Mouse (Mus musculus) MEL (cell line): ENCODE data around the gene Lifr. TPM values are rescaled to one million over a fixed set of nuclear protein-coding genes. Genes with fewer than 3 reads are reported as not detected.

Experiments
- DNase-seq: peaks from one replicate; pipeline ENCODE4 v3.0.0; 2011; ENCODE audit warnings: low read depth, low spot score
- H3K27ac ChIP-seq: 2 replicates; pipeline ENCODE4 v1.5.1; 2012; ENCODE audit warnings: low read depth, mild to moderate bottlenecking, control low read depth, low read length, moderate library complexity; ENCODE audit not compliant: control insufficient read depth
- H3K27me3 ChIP-seq, 2 experiments: fragments of 150-350 bp in 1 of 2; sonication (generic) in 1 of 2; 2 replicates each; pipeline ENCODE4 v1.6.1; 2012; ENCODE audit warnings: low read length in 2 of 2, mild to moderate bottlenecking in 2 of 2, improper control_type of control experiment in 1 of 2, moderate library complexity in 1 of 2; ENCODE audit not compliant: insufficient read depth in 2 of 2, control insufficient read depth in 1 of 2
- H3K36me3 ChIP-seq, 2 experiments: 2 replicates each; pipeline ENCODE4 v1.6.1; 2012 to 2014; ENCODE audit warnings: low read length in 2 of 2, improper control_type of control experiment in 1 of 2, inconsistent platforms in 1 of 2, mild to moderate bottlenecking in 1 of 2; ENCODE audit not compliant: insufficient read depth in 2 of 2, control insufficient read depth in 1 of 2
- H3K4me1 ChIP-seq, 2 experiments: fragments of 150-350 bp in 1 of 2; sonication (generic) in 1 of 2; 2 replicates each; pipeline ENCODE4 v1.6.1; 2012; ENCODE audit warnings: low read length in 2 of 2, improper control_type of control experiment in 1 of 2, mild to moderate bottlenecking in 1 of 2; ENCODE audit not compliant: insufficient read depth in 2 of 2, control insufficient read depth in 1 of 2
- H3K4me3 ChIP-seq, 2 experiments: fragments of 150-350 bp in 1 of 2; sonication (generic) in 1 of 2; 2 replicates each; pipeline ENCODE4 v1.5.1; 2012; ENCODE audit warnings: low read depth in 2 of 2, low read length in 2 of 2, mild to moderate bottlenecking in 2 of 2, moderate library complexity in 2 of 2, control low read depth in 1 of 2, improper control_type of control experiment in 1 of 2; ENCODE audit not compliant: control insufficient read depth in 1 of 2, insufficient read depth in 1 of 2
- H3K79me2 ChIP-seq: 2 replicates; pipeline ENCODE4 v1.6.1; 2012; ENCODE audit warnings: mild to moderate bottlenecking, low read length, moderate library complexity; ENCODE audit not compliant: control insufficient read depth, poor library complexity, insufficient read depth
- H3K9ac ChIP-seq: 2 replicates; pipeline ENCODE4 v1.6.1; 2012; ENCODE audit warnings: low read depth, mild to moderate bottlenecking, control low read depth, low read length, moderate library complexity; ENCODE audit not compliant: control insufficient read depth, poor library complexity, severe bottlenecking
- H3K9me3 ChIP-seq: fragments of 150-350 bp; sonication (generic); replicated peaks from 2 replicates; pipeline ENCODE4 v1.6.1; 2012; ENCODE audit warnings: mild to moderate bottlenecking, low read length, improper control_type of control experiment, moderate library complexity; ENCODE audit not compliant: insufficient read depth
- BHLHE40 ChIP-seq: IDR thresholded peaks from 2 replicates; pipeline ENCODE4 v1.6.1; 2012; ENCODE audit warnings: low read depth, mild to moderate bottlenecking, inconsistent platforms, low read length, improper control_type of control experiment, borderline replicate concordance
- CHD1 ChIP-seq: IDR thresholded peaks from 2 replicates; pipeline ENCODE4 v1.6.1; 2012; ENCODE audit warnings: low read depth, mild to moderate bottlenecking, inconsistent platforms, low read length, improper control_type of control experiment
- CHD2 ChIP-seq: IDR thresholded peaks from 2 replicates; pipeline ENCODE4 v1.6.1; 2011; ENCODE audit warnings: low read length, improper control_type of control experiment
- CTCF ChIP-seq, 3 experiments: IDR thresholded peaks in 2 of 3; conservative IDR thresholded peaks in 1 of 3; 2 replicates each; pipeline ENCODE4 v1.5.1; 2011 to 2012; ENCODE audit warnings: low read length in 3 of 3, low read depth in 2 of 3, mild to moderate bottlenecking in 2 of 3, improper control_type of control experiment in 1 of 3, inconsistent platforms in 1 of 3, mixed read lengths in 1 of 3, moderate library complexity in 1 of 3; ENCODE audit not compliant: control insufficient read depth in 1 of 3, insufficient read depth in 1 of 3, poor library complexity in 1 of 3, severe bottlenecking in 1 of 3
- EP300 ChIP-seq, 2 experiments: IDR thresholded peaks; 2 replicates each; pipeline ENCODE4 v1.6.1; 2011; ENCODE audit warnings: improper control_type of control experiment in 2 of 2, low read length in 2 of 2, low read depth in 1 of 2, mild to moderate bottlenecking in 1 of 2
- GATA1 ChIP-seq: IDR thresholded peaks from 2 replicates; pipeline ENCODE4 v1.6.1; 2011; ENCODE audit warnings: low read depth, low read length, improper control_type of control experiment
- HCFC1 ChIP-seq: IDR thresholded peaks from 2 replicates; pipeline ENCODE4 v1.6.1; 2012; ENCODE audit warnings: low read depth, mild to moderate bottlenecking, inconsistent platforms, low read length, improper control_type of control experiment, moderate library complexity
- JUND ChIP-seq: IDR thresholded peaks from 2 replicates; pipeline ENCODE4 v1.6.1; 2011; ENCODE audit warnings: low read depth, mild to moderate bottlenecking, improper control_type of control experiment, low read length
- KAT2A ChIP-seq: conservative IDR thresholded peaks from 2 replicates; pipeline ENCODE4 v1.6.1; 2012; ENCODE audit warnings: low read depth, low read length, improper control_type of control experiment, inconsistent platforms
- MAX ChIP-seq: IDR thresholded peaks from 2 replicates; pipeline ENCODE4 v1.6.1; 2011; ENCODE audit warnings: low read length, improper control_type of control experiment
- MEF2A ChIP-seq: IDR thresholded peaks from 2 replicates; pipeline ENCODE4 v1.6.1; 2014; ENCODE audit warnings: low read depth, mild to moderate bottlenecking, inconsistent platforms, low read length, improper control_type of control experiment; ENCODE audit not compliant: poor library complexity, insufficient replicate concordance, severe bottlenecking; ENCODE audit errors: extremely low read depth
- MYC ChIP-seq: IDR thresholded peaks from 2 replicates; pipeline ENCODE4 v1.6.1; 2011; ENCODE audit warnings: low read depth, mild to moderate bottlenecking, low read length, improper control_type of control experiment, moderate library complexity
- POLR2AphosphoS2 ChIP-seq: IDR thresholded peaks from 2 replicates; pipeline ENCODE4 v1.6.1; 2011; ENCODE audit warnings: low read length, improper control_type of control experiment
- SMC3 ChIP-seq: IDR thresholded peaks from 2 replicates; pipeline ENCODE4 v1.6.1; 2011; ENCODE audit warnings: low read depth, low read length, improper control_type of control experiment
- TAL1 ChIP-seq: IDR thresholded peaks from 2 replicates; pipeline ENCODE4 v1.6.1; 2012; ENCODE audit warnings: mild to moderate bottlenecking, inconsistent platforms, low read length, moderate library complexity, mixed read lengths
- TBP ChIP-seq: IDR thresholded peaks from 2 replicates; pipeline ENCODE4 v1.8.0; 2011; ENCODE audit warnings: low read depth, low read length, improper control_type of control experiment
- USF1 ChIP-seq: IDR thresholded peaks from 2 replicates; pipeline ENCODE4 v1.6.1; 2014; ENCODE audit warnings: low read depth, mild to moderate bottlenecking, inconsistent platforms, low read length, improper control_type of control experiment, moderate library complexity
- ZC3H11A ChIP-seq: IDR thresholded peaks from 2 replicates; pipeline ENCODE4 v1.6.1; 2012; ENCODE audit warnings: low read depth, mild to moderate bottlenecking, inconsistent platforms, low read length, improper control_type of control experiment
- ZKSCAN1 ChIP-seq: IDR thresholded peaks from 2 replicates; pipeline ENCODE4 v1.6.1; 2012; ENCODE audit warnings: low read depth, mild to moderate bottlenecking, inconsistent platforms, low read length, improper control_type of control experiment, moderate library complexity
- ZMIZ1 ChIP-seq: IDR thresholded peaks from 2 replicates; pipeline ENCODE4 v1.6.1; 2012; ENCODE audit warnings: low read depth, mild to moderate bottlenecking, inconsistent platforms, low read length, improper control_type of control experiment, moderate library complexity
- polyA plus RNA-seq, 2 experiments: library from polyadenylated mRNA; stranded (reverse) in 1 of 2; unstranded in 1 of 2; fragments of >175 nt in 1 of 2; fragments of >200 nt in 1 of 2; gene quantifications; 2 replicates each; pipeline versions ENCODE4 v1.2.1 to v1.2.4; 2012; ENCODE audit warnings: low replicate concordance in 2 of 2, low read depth in 1 of 2; ENCODE audit not compliant: insufficient read length in 2 of 2, insufficient read depth in 1 of 2, missing spikeins in 1 of 2
- total RNA-seq: library from RNA; depleted of rRNA; stranded (reverse); fragments of 300-350 nt; gene quantifications from 2 replicates; pipeline ENCODE4 v1.2.3, GENCODE M21; 2012

The Lifr gene
- total and polyA plus RNA-seq, 3 experiments = not detected

- Histone ChIP-seq H3K27ac (no peak overlapping the region), H3K4me3 (no peak overlapping the region), H3K4me1 (no peaks in the 10 kb centered on the region), H3K9ac (no peak overlapping the region), H3K27me3 (no peaks in the 10 kb centered on the region), H3K9me3 (no peaks in the 10 kb centered on the region), H3K36me3 (no peaks in the 10 kb centered on the region), H3K79me2 (no peaks in the 10 kb centered on the region)
- TF ChIP-seq CTCF (IDR thresholded peaks at IDR 0.05 in 2 of 3, conservative IDR thresholded peaks at IDR 0.05 in 1 of 3; ENCODE audit: control insufficient read depth in 1 of 3, insufficient read depth in 1 of 3, low read depth in 2 of 3, low read length in 3 of 3, poor library complexity in 1 of 3, severe bottlenecking in 1 of 3) (no peak), BHLHE40 (no peak), TAL1 (no peak), ZMIZ1 (no peak), CHD1 (no peak), ZC3H11A (no peak), ZKSCAN1 (no peak), MYC (no peak), CHD2 (no peak), MEF2A (no peak), MAX (no peak), USF1 (no peak), JUND (no peak)
- no peak for DNase-seq
Measured at GRCm38 (mm10) chr15:7108160-7108559, 17.7 kb downstream of the Lifr start.

DNA sequence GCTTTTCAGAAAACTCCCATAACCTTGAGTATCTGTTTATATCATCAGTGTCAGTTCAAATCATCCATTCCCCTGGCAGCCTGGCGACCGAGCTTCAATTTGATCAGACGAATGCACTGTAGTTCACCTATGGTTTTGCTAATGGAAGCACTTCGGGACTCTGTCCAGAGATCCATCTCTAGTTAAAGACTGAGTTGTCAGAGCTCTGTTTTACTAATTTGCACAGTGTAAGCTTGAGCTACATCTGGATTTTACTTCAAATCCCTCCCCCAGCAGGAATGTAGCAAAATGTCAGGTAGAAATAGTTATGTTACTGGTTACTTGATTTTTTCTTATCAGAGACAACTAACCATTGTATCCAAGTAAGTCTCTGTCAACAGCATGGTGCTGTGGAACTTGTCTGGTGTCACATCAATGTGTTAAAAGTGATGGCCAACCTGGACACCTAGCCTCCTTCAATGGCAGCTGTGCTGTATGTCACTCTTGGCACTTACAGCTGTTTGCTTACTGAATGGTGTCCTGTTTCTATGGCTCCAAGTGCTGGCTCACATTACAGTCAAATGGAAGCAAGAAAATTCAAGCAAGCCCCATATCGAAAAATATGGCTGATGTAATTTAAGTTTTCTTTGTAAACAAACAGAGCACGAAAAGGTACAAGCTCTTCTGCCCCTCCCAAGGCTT, 22.0 kb downstream of the Lifr start:
- Histone ChIP-seq H3K4me1 (peaks cover 0 to 3% of the 10 kb centered on the region in 2 experiments; a peak in 1 of 4 replicates), H3K27ac (no peak overlapping the region), H3K4me3 (no peak overlapping the region), H3K9ac (no peak overlapping the region), H3K9me3 (no peaks in the 10 kb centered on the region), H3K79me2 (no peaks in the 10 kb centered on the region), H3K36me3 (peaks cover 0 to 2% of the 10 kb centered on the region in 2 experiments; a peak in 1 of 4 replicates), H3K27me3 (no peaks in the 10 kb centered on the region)
- no peak for TF ChIP-seq SMC3
- TF ChIP-seq TAL1 = no peak
- no peak for DNase-seq

- Histone ChIP-seq H3K9ac (no peak overlapping the region), H3K36me3 (peaks cover 0 to 2% of the 10 kb centered on the region in 2 experiments; a peak in 1 of 4 replicates), H3K27me3 (no peaks in the 10 kb centered on the region), H3K4me1 (peaks cover 0 to 3% of the 10 kb centered on the region in 2 experiments; a peak in 1 of 4 replicates), H3K4me3 (no peak overlapping the region), H3K9me3 (no peaks in the 10 kb centered on the region), H3K27ac (no peak overlapping the region)
- DNase-seq = peak; percentile 77
- TF ChIP-seq JUND (no peak), GATA1 (peak; percentile 48), KAT2A (no peak), POLR2AphosphoS2 (no peak), HCFC1 (no peak), TBP (no peak), EP300 (IDR thresholded peaks at IDR 0.05; ENCODE audit: low read depth in 1 of 2, low read length in 2 of 2) (peak; percentile 15 to 53; a peak in 2 of 4 replicates), CTCF (IDR thresholded peaks at IDR 0.05 in 2 of 3, conservative IDR thresholded peaks at IDR 0.05 in 1 of 3; ENCODE audit: control insufficient read depth in 1 of 3, insufficient read depth in 1 of 3, low read depth in 2 of 3, low read length in 3 of 3, poor library complexity in 1 of 3, severe bottlenecking in 1 of 3) (no peak)
- TF ChIP-seq, all 39 proteins: peak for 2
- H3K79me2 ChIP-seq = no peaks in the 10 kb centered on the region
Measured at GRCm38 (mm10) chr15:7113906-7114305, 23.5 kb downstream of the Lifr start.
